8 mouse cellular contexts compared by ENCODE assay signal in genomic region chr15:89379429-89379828, GRCm38 (mm10). TPM values are rescaled to one million over a fixed set of nuclear protein-coding genes. Genes with fewer than 3 reads are reported as not detected.
DNase-seq lines count a peak whose midpoint lies in the region; ATAC-seq lines count a peak whose summit lies in the region.

No protein-coding gene starts in this region.

- H3K27ac ChIP-seq in hindbrain, embryonic 15.5 days (replicated peaks) = no peak overlapping the region

- ATAC-seq in hindbrain, embryonic 15.5 days (ENCODE audit: low FRiP score, low read depth) = no peak
- peak; percentile 73 for ATAC-seq in megakaryocyte progenitor cell, adult 5-6 weeks (replicated peaks; ENCODE audit: poor library complexity)

- peaks cover 52% of the 10 kb centered on the region for H3K27me3 ChIP-seq in hindbrain, embryonic 15.5 days

- DNase-seq in cerebellum, adult 11 months = peak; percentile 65
- DNase-seq in cerebellum, postnatal 4 days (ENCODE audit: low spot score in 2 of 2) = no peak
- peak; percentile 56 for DNase-seq in thymus, postnatal 14 days
- DNase-seq in thymus, postnatal 0 days (ENCODE audit: low spot score) = no peak
- no peak for DNase-seq in ovary, postnatal 10 days (ENCODE audit: low spot score)
- no peak for DNase-seq in frontal cortex, adult 2 months (ENCODE audit: extremely low spot score in 1 of 2, low spot score in 1 of 2)

- peaks cover 19% of the 10 kb centered on the region for H3K4me1 ChIP-seq in hindbrain, embryonic 15.5 days (replicated peaks)

- H3K9ac ChIP-seq in hindbrain, embryonic 15.5 days = no peak overlapping the region

- peak overlapping the region; percentile 60 for H3K4me2 ChIP-seq in hindbrain, embryonic 15.5 days

- peak overlapping the region; percentile 39 for H3K4me3 ChIP-seq in hindbrain, embryonic 15.5 days

- WGBS in hindbrain, embryonic 15.5 days = 9% methylated on average over 10 of the region's 10 CpGs

- H3K36me3 ChIP-seq in hindbrain, embryonic 15.5 days = no peaks in the 10 kb centered on the region

- no peaks in the 10 kb centered on the region for H3K9me3 ChIP-seq in hindbrain, embryonic 15.5 days

RNA-seq across cellular contexts. Expression of gene Odf3b, which starts 0.3 kb away (rescaled TPM):
- 2.9 and 4.5 TPM in 2 replicates for polyA plus RNA-seq in thymus, postnatal 0 days (2015; fragmentation: Nextera tagmentation; extraction: Ambion mirVana)
- polyA plus RNA-seq in hindbrain, embryonic 15.5 days (2015; fragmentation: Nextera tagmentation; extraction: Ambion mirVana) = 2.7 and 4.5 TPM in 2 replicates
- 0.90 and 2.7 TPM in 2 replicates for total RNA-seq in megakaryocyte progenitor cell, adult 5-6 weeks (2015)
- total RNA-seq in megakaryocyte progenitor cell, adult 5-6 weeks (2017) = 1.9 and 3.7 TPM in 2 replicates
- polyA plus RNA-seq in frontal cortex, adult 2 months (2012; rRNA removed) = 2.4 and 3.8 TPM in 2 replicates

RNA-seq across cellular contexts. Expression of gene Tymp, which starts 2.6 kb away (rescaled TPM):
- 1.9 and 2.1 TPM in 2 replicates for polyA plus RNA-seq in thymus, postnatal 0 days (2015; fragmentation: Nextera tagmentation; extraction: Ambion mirVana)
- polyA plus RNA-seq in hindbrain, embryonic 15.5 days (2015; fragmentation: Nextera tagmentation; extraction: Ambion mirVana) = 1.8 and 2.6 TPM in 2 replicates
- 0.10 and 0.17 TPM in 2 replicates for total RNA-seq in megakaryocyte progenitor cell, adult 5-6 weeks (2015)
- total RNA-seq in megakaryocyte progenitor cell, adult 5-6 weeks (2017) = 0.42 and 0.71 TPM in 2 replicates
- 3.3 TPM in 2 replicates for polyA plus RNA-seq in frontal cortex, adult 2 months (2012; rRNA removed)

RNA-seq across cellular contexts. Expression of gene Klhdc7b, which starts 5.3 kb away (rescaled TPM):
- polyA plus RNA-seq in thymus, postnatal 0 days (2015; fragmentation: Nextera tagmentation; extraction: Ambion mirVana) = not detected in 2 replicates
- 0.07 TPM in 1 of 2 replicates, not detected in the other for polyA plus RNA-seq in hindbrain, embryonic 15.5 days (2015; fragmentation: Nextera tagmentation; extraction: Ambion mirVana)
- total RNA-seq in megakaryocyte progenitor cell, adult 5-6 weeks (2015) = 0.07 TPM in 1 of 2 replicates, not detected in the other
- total RNA-seq in megakaryocyte progenitor cell, adult 5-6 weeks (2017) = under 0.01 TPM in 1 of 2 replicates, not detected in the other
- 0.16 and 0.25 TPM in 2 replicates for polyA plus RNA-seq in frontal cortex, adult 2 months (2012; rRNA removed)

RNA-seq across cellular contexts. Expression of gene Sco2, which starts 5.8 kb away (rescaled TPM):
- 9.0 and 9.2 TPM in 2 replicates for polyA plus RNA-seq in thymus, postnatal 0 days (2015; fragmentation: Nextera tagmentation; extraction: Ambion mirVana)
- 17.1 and 17.8 TPM in 2 replicates for polyA plus RNA-seq in hindbrain, embryonic 15.5 days (2015; fragmentation: Nextera tagmentation; extraction: Ambion mirVana)
- 15.9 and 20.6 TPM in 2 replicates for total RNA-seq in megakaryocyte progenitor cell, adult 5-6 weeks (2015)
- total RNA-seq in megakaryocyte progenitor cell, adult 5-6 weeks (2017) = 14.4 and 14.7 TPM in 2 replicates
- polyA plus RNA-seq in frontal cortex, adult 2 months (2012; rRNA removed) = 30.0 and 30.5 TPM in 2 replicates

RNA-seq across cellular contexts. Expression of gene Ncaph2, which starts 23.9 kb away (rescaled TPM):
- polyA plus RNA-seq in thymus, postnatal 0 days (2015; fragmentation: Nextera tagmentation; extraction: Ambion mirVana) = 175 and 195 TPM in 2 replicates
- 113 and 120 TPM in 2 replicates for polyA plus RNA-seq in hindbrain, embryonic 15.5 days (2015; fragmentation: Nextera tagmentation; extraction: Ambion mirVana)
- 82.4 and 115 TPM in 2 replicates for total RNA-seq in megakaryocyte progenitor cell, adult 5-6 weeks (2015)
- total RNA-seq in megakaryocyte progenitor cell, adult 5-6 weeks (2017) = 96.7 and 97.9 TPM in 2 replicates
- 101 and 112 TPM in 2 replicates for polyA plus RNA-seq in frontal cortex, adult 2 months (2012; rRNA removed)

Comparison
In these comparisons a context has a peak if more than half of its experiments do, and no peak if none do; other contexts are left out.
1. DNase-seq: peak in cerebellum, adult 11 months (single experiment) and thymus, postnatal 14 days (single experiment); none in cerebellum, postnatal 4 days (0 of 2), thymus, postnatal 0 days (single experiment), ovary, postnatal 10 days (single experiment) and frontal cortex, adult 2 months (0 of 2).